Mouse (Mus musculus) hindbrain, embryonic 15.5 days (tissue): ENCODE results near the gene Glis3. TPM values are rescaled to one million over a fixed set of nuclear protein-coding genes. Genes with fewer than 3 reads are reported as not detected.

Source experiments
- ATAC-seq: fragments of 200-750 bp; cut with Nextera tagmentation; 2 replicates; pipeline ENCODE4 v1.8.0; 2017; ENCODE audit warnings: low read depth, moderate number of reproducible peaks, moderate TSS enrichment; ENCODE audit not compliant: low FRiP score
- H3K27ac ChIP-seq: fragments of 300-500 bp; sonication (generic); replicated peaks from 2 replicates; pipeline ENCODE4 v1.5.1; 2015; ENCODE audit warnings: mild to moderate bottlenecking, inconsistent platforms
- H3K27me3 ChIP-seq: fragments of 300-500 bp; sonication (generic); 2 replicates; pipeline ENCODE4 v1.6.1; 2015; ENCODE audit warnings: control low read depth, inconsistent platforms
- H3K36me3 ChIP-seq: fragments of 300-500 bp; sonication (generic); 2 replicates; pipeline ENCODE4 v1.6.1; 2015; ENCODE audit warnings: control low read depth, inconsistent platforms
- H3K4me1 ChIP-seq: fragments of 300-500 bp; sonication (generic); replicated peaks from 2 replicates; pipeline ENCODE4 v1.6.1; 2015; ENCODE audit warnings: control low read depth, inconsistent platforms
- H3K4me2 ChIP-seq: fragments of 300-500 bp; sonication (generic); 2 replicates; pipeline ENCODE4 v1.6.1; 2015; ENCODE audit warnings: moderate library complexity, mild to moderate bottlenecking, inconsistent platforms
- H3K4me3 ChIP-seq: fragments of 300-500 bp; sonication (generic); 2 replicates; pipeline ENCODE4 v1.5.1; 2015; ENCODE audit warnings: mild to moderate bottlenecking, inconsistent platforms
- H3K9ac ChIP-seq: fragments of 300-500 bp; sonication (generic); 2 replicates; pipeline ENCODE4 v1.6.1; 2015; ENCODE audit warnings: inconsistent platforms
- H3K9me3 ChIP-seq: fragments of 300-500 bp; sonication (generic); 2 replicates; pipeline ENCODE4 v1.6.1; 2016; ENCODE audit warnings: control low read depth, inconsistent platforms
- WGBS: fragments of 180-500 bp; shearing (Covaris S2); methylation state at CpG from one replicate; pipeline ENCODE4 v1.1.7; 2015; 5-methylcytosine and 5-hydroxymethylcytosine counted together
- polyA plus RNA-seq: library from polyadenylated mRNA; unstranded; fragments of >200 nt; fragmentation: Nextera tagmentation; extraction: Ambion mirVana; gene quantifications from 2 replicates; pipeline ENCODE4 v1.2.1, GENCODE M21; 2015

The Glis3 gene
- polyA plus RNA-seq, 1 experiment from 2014 or later = 3.6 TPM

- no peaks in the 10 kb centered on the region for H3K4me1 ChIP-seq
- 66% methylated on average over 5 of the region's 5 CpGs for WGBS
Observed at GRCm38 (mm10) chr19:28649489-28649888, 30.4 kb downstream of the Glis3 start.

GRCm38 (mm10) chr19:28648881-28649280 is 31.0 kb downstream of the Glis3 start:
- Histone ChIP-seq H3K27ac (no peak overlapping the region), H3K4me3 (no peak overlapping the region), H3K36me3 (no peaks in the 10 kb centered on the region), H3K9me3 (no peaks in the 10 kb centered on the region), H3K4me2 (no peak overlapping the region), H3K9ac (no peak overlapping the region), H3K4me1 (no peaks in the 10 kb centered on the region), H3K27me3 (no peaks in the 10 kb centered on the region)
- no peak for ATAC-seq
- 58% methylated on average over 4 of the region's 4 CpGs for WGBS

More at GRCm38 (mm10) chr19:28649489-28649888, 30.4 kb downstream of the Glis3 start:
- Histone ChIP-seq H3K4me3 (no peak overlapping the region), H3K36me3 (no peaks in the 10 kb centered on the region), H3K9ac (no peak overlapping the region), H3K27ac (no peak overlapping the region), H3K4me2 (no peak overlapping the region), H3K27me3 (no peaks in the 10 kb centered on the region), H3K9me3 (no peaks in the 10 kb centered on the region)
- ATAC-seq = no peak

GRCm38 (mm10) chr19:28647424-28647823 is 32.5 kb downstream of the Glis3 start:
- no peaks in the 10 kb centered on the region for H3K4me1 ChIP-seq
- no peak for ATAC-seq
- no peak overlapping the region for H3K9ac ChIP-seq
- no peaks in the 10 kb centered on the region for H3K36me3 ChIP-seq
- H3K27me3 ChIP-seq = no peaks in the 10 kb centered on the region
- no peak overlapping the region for H3K4me3 ChIP-seq
- no peaks in the 10 kb centered on the region for H3K9me3 ChIP-seq
- H3K27ac ChIP-seq = no peak overlapping the region
- H3K4me2 ChIP-seq = no peak overlapping the region
- 81% methylated on average over 6 of the region's 6 CpGs for WGBS

- Histone ChIP-seq H3K4me3 (no peak overlapping the region), H3K9me3 (no peaks in the 10 kb centered on the region), H3K4me2 (no peak overlapping the region), H3K4me1 (no peaks in the 10 kb centered on the region), H3K9ac (no peak overlapping the region), H3K27ac (no peak overlapping the region), H3K36me3 (no peaks in the 10 kb centered on the region), H3K27me3 (no peaks in the 10 kb centered on the region)
- no peak for ATAC-seq
- 56% methylated on average over 4 of the region's 4 CpGs for WGBS
Observed at GRCm38 (mm10) chr19:28646286-28646685, 33.6 kb downstream of the Glis3 start.

- H3K9me3 ChIP-seq = no peaks in the 10 kb centered on the region
- 0 out of 2 replicates have a peak, but pooled peaks have one; percentile 65 for ATAC-seq
- no peak overlapping the region for H3K9ac ChIP-seq
- H3K36me3 ChIP-seq = no peaks in the 10 kb centered on the region
- H3K27ac ChIP-seq = no peak overlapping the region
- 48% methylated on average over 7 of the region's 7 CpGs for WGBS
- peaks cover 12% of the 10 kb centered on the region; the same call in 1 of the 2 replicates for H3K4me1 ChIP-seq
- no peak overlapping the region for H3K4me3 ChIP-seq
- H3K27me3 ChIP-seq = no peaks in the 10 kb centered on the region
- no peak overlapping the region for H3K4me2 ChIP-seq
Observed at GRCm38 (mm10) chr19:28640861-28641381, 39.0 kb downstream of the Glis3 start.

- Histone ChIP-seq H3K27ac (no peak overlapping the region; the same call in 1 of the 2 replicates), H3K4me2 (no peak overlapping the region), H3K9ac (no peak overlapping the region), H3K4me1 (peaks cover 12% of the 10 kb centered on the region; the same call in 1 of the 2 replicates), H3K9me3 (no peaks in the 10 kb centered on the region), H3K27me3 (no peaks in the 10 kb centered on the region), H3K4me3 (no peak overlapping the region), H3K36me3 (no peaks in the 10 kb centered on the region)
- ATAC-seq = peak; percentile 45
- WGBS = 15% methylated on average over 7 of the region's 8 CpGs
Observed at GRCm38 (mm10) chr19:28635991-28636553, 43.8 kb downstream of the Glis3 start.

- Histone ChIP-seq H3K4me3 (no peak overlapping the region), H3K4me1 (0 out of 2 replicates have a peak, but pooled peaks cover 5% of the 10 kb centered on the region), H3K9ac (no peak overlapping the region), H3K27ac (no peak overlapping the region), H3K36me3 (no peaks in the 10 kb centered on the region), H3K27me3 (no peaks in the 10 kb centered on the region), H3K4me2 (no peak overlapping the region), H3K9me3 (no peaks in the 10 kb centered on the region)
- ATAC-seq = no peak
- WGBS = 94% methylated on average over 3 of the region's 3 CpGs
Observed at GRCm38 (mm10) chr19:28634986-28635385, 44.9 kb downstream of the Glis3 start.

GRCm38 (mm10) chr19:28628416-28628815 is 51.5 kb downstream of the Glis3 start:
- peak overlapping the region; percentile 33; the same call in 1 of the 2 replicates for H3K4me2 ChIP-seq
- no peaks in the 10 kb centered on the region for H3K9me3 ChIP-seq
- H3K27ac ChIP-seq = no peak overlapping the region
- peak; percentile 48 for ATAC-seq
- no peaks in the 10 kb centered on the region for H3K36me3 ChIP-seq
- WGBS = 39% methylated on average over 8 of the region's 8 CpGs
- no peaks in the 10 kb centered on the region for H3K27me3 ChIP-seq
- no peak overlapping the region for H3K9ac ChIP-seq
- H3K4me3 ChIP-seq = no peak overlapping the region
- H3K4me1 ChIP-seq = no peaks in the 10 kb centered on the region; the same call in 1 of the 2 replicates

GRCm38 (mm10) chr19:28626189-28626588 is 53.7 kb downstream of the Glis3 start:
- no peaks in the 10 kb centered on the region for H3K9me3 ChIP-seq
- 90% methylated on average over 5 of the region's 5 CpGs for WGBS

GRCm38 (mm10) chr19:28624571-28624970 is 55.3 kb downstream of the Glis3 start:
- Histone ChIP-seq H3K9me3 (no peaks in the 10 kb centered on the region), H3K27ac (no peak overlapping the region), H3K9ac (no peak overlapping the region), H3K4me2 (no peak overlapping the region), H3K27me3 (no peaks in the 10 kb centered on the region), H3K4me1 (no peaks in the 10 kb centered on the region; the same call in 1 of the 2 replicates), H3K36me3 (no peaks in the 10 kb centered on the region), H3K4me3 (no peak overlapping the region)
- 79% methylated on average over 1 of the region's 1 CpGs for WGBS
- ATAC-seq = no peak

More at GRCm38 (mm10) chr19:28626189-28626588, 53.7 kb downstream of the Glis3 start:
- H3K4me2 ChIP-seq = no peak overlapping the region
- no peak overlapping the region for H3K27ac ChIP-seq
- ATAC-seq = no peak
- no peaks in the 10 kb centered on the region for H3K27me3 ChIP-seq
- H3K9ac ChIP-seq = no peak overlapping the region
- no peaks in the 10 kb centered on the region for H3K36me3 ChIP-seq
- H3K4me1 ChIP-seq = no peaks in the 10 kb centered on the region; the same call in 1 of the 2 replicates
- H3K4me3 ChIP-seq = no peak overlapping the region

GRCm38 (mm10) chr19:28623726-28624125 is 56.2 kb downstream of the Glis3 start:
- Histone ChIP-seq H3K4me2 (no peak overlapping the region), H3K27ac (no peak overlapping the region), H3K9ac (no peak overlapping the region), H3K4me3 (no peak overlapping the region), H3K4me1 (no peaks in the 10 kb centered on the region; the same call in 1 of the 2 replicates), H3K9me3 (no peaks in the 10 kb centered on the region), H3K27me3 (no peaks in the 10 kb centered on the region), H3K36me3 (no peaks in the 10 kb centered on the region)
- ATAC-seq = no peak
- 86% methylated on average over 10 of the region's 10 CpGs for WGBS

GRCm38 (mm10) chr19:28621608-28622505 is 58.0 kb downstream of the Glis3 start:
- Histone ChIP-seq H3K9me3 (no peaks in the 10 kb centered on the region), H3K4me3 (no peak overlapping the region), H3K27ac (no peak overlapping the region), H3K9ac (no peak overlapping the region), H3K36me3 (no peaks in the 10 kb centered on the region), H3K4me1 (no peaks in the 10 kb centered on the region), H3K27me3 (no peaks in the 10 kb centered on the region), H3K4me2 (no peak overlapping the region)
- WGBS = 91% methylated on average over 11 of the region's 11 CpGs
- no peak for ATAC-seq
